Mouse (Mus musculus): ENCODE results near the gene Marveld3. TPM values are rescaled to one million over a fixed set of nuclear protein-coding genes. Genes with fewer than 3 reads are reported as not detected.
A peak's percentile ranks its signal among the peaks of the same experiment; 100 is the strongest.

The Marveld3 gene
- polyA plus RNA-seq, 1 experiment from 2014 or later = 1.1 TPM

- peaks cover 48% of the 10 kb centered on the region for H3K27me3 ChIP-seq
- no peaks in the 10 kb centered on the region for H3K9me3 ChIP-seq
- no peak overlapping the region for H3K4me2 ChIP-seq (replicated peaks)
- H3K4me3 ChIP-seq (replicated peaks) = no peak overlapping the region
- no peak overlapping the region for H3K9ac ChIP-seq (replicated peaks)
- no peaks in the 10 kb centered on the region for H3K36me3 ChIP-seq
- no peak overlapping the region for H3K27ac ChIP-seq
- ATAC-seq = no peak
- WGBS = 70% methylated on average over 4 of the region's 4 CpGs
- peaks cover 29% of the 10 kb centered on the region for H3K4me1 ChIP-seq (replicated peaks)
Measured at GRCm38 (mm10) chr8:109959112-109959511, 2.9 kb downstream of the Marveld3 start.

GRCm38 (mm10) chr8:109958036-109958655 lies 3.9 kb downstream of the Marveld3 start:
- Histone ChIP-seq H3K9ac (replicated peaks) (no peak overlapping the region), H3K27me3 (peaks cover 43% of the 10 kb centered on the region), H3K36me3 (no peaks in the 10 kb centered on the region), H3K9me3 (no peaks in the 10 kb centered on the region), H3K4me2 (replicated peaks) (no peak overlapping the region), H3K4me1 (replicated peaks) (peaks cover 31% of the 10 kb centered on the region), H3K27ac (no peak overlapping the region), H3K4me3 (replicated peaks) (no peak overlapping the region)
- ATAC-seq = no peak
- WGBS = 28% methylated on average over 12 of the region's 12 CpGs

- Histone ChIP-seq H3K27ac (no peak overlapping the region), H3K4me1 (replicated peaks) (peaks cover 31% of the 10 kb centered on the region), H3K9ac (replicated peaks) (no peak overlapping the region), H3K4me2 (replicated peaks) (peak overlapping the region; percentile 30), H3K9me3 (no peaks in the 10 kb centered on the region), H3K36me3 (no peaks in the 10 kb centered on the region), H3K4me3 (replicated peaks) (no peak overlapping the region), H3K27me3 (peaks cover 35% of the 10 kb centered on the region)
- ATAC-seq = 0 out of 2 replicates have a peak, but pooled peaks have one; percentile 43
- 3% methylated on average over 16 of the region's 16 CpGs for WGBS
Measured at GRCm38 (mm10) chr8:109957167-109958028, 4.6 kb downstream of the Marveld3 start.

GRCm38 (mm10) chr8:109954486-109954948 lies 7.5 kb downstream of the Marveld3 start:
- Histone ChIP-seq H3K9ac (replicated peaks) (no peak overlapping the region), H3K27ac (peak overlapping the region; percentile 61)

GRCm38 (mm10) chr8:109952171-109952570 lies 9.8 kb downstream of the Marveld3 start:
- 68% methylated on average over 7 of the region's 7 CpGs for WGBS
- Histone ChIP-seq H3K36me3 (no peaks in the 10 kb centered on the region), H3K4me3 (replicated peaks) (no peak overlapping the region), H3K9ac (replicated peaks) (no peak overlapping the region), H3K4me2 (replicated peaks) (no peak overlapping the region), H3K27ac (no peak overlapping the region), H3K9me3 (no peaks in the 10 kb centered on the region), H3K4me1 (replicated peaks) (peaks cover 38% of the 10 kb centered on the region), H3K27me3 (0 out of 2 replicates have a peak, but pooled peaks cover 3% of the 10 kb centered on the region)
- ATAC-seq = no peak

More at GRCm38 (mm10) chr8:109954486-109954948, 7.5 kb downstream of the Marveld3 start:
- peak; percentile 70 for ATAC-seq
- WGBS = 26% methylated on average over 13 of the region's 13 CpGs
- Histone ChIP-seq H3K4me1 (replicated peaks) (peaks cover 37% of the 10 kb centered on the region), H3K9me3 (no peaks in the 10 kb centered on the region), H3K4me2 (replicated peaks) (peak overlapping the region; percentile 3; the same call in 1 of the 2 replicates), H3K27me3 (0 out of 2 replicates have a peak, but pooled peaks cover 11% of the 10 kb centered on the region), H3K4me3 (replicated peaks) (no peak overlapping the region), H3K36me3 (no peaks in the 10 kb centered on the region)

GRCm38 (mm10) chr8:109948285-109948564 lies 13.8 kb downstream of the Marveld3 start:
- Histone ChIP-seq H3K9me3 (no peaks in the 10 kb centered on the region), H3K4me1 (replicated peaks) (peaks cover 29% of the 10 kb centered on the region), H3K4me3 (replicated peaks) (peak overlapping the region; percentile 39), H3K4me2 (replicated peaks) (peak overlapping the region; percentile 62), H3K9ac (replicated peaks) (peak overlapping the region; percentile 57), H3K27ac (peak overlapping the region; percentile 27), H3K36me3 (peaks cover 11% of the 10 kb centered on the region), H3K27me3 (0 out of 2 replicates have a peak, but pooled peaks cover 3% of the 10 kb centered on the region)
- WGBS = 2% methylated on average over 19 of the region's 19 CpGs
- ATAC-seq = peak; percentile 53

GRCm38 (mm10) chr8:109947447-109948284 lies 14.3 kb downstream of the Marveld3 start:
- Histone ChIP-seq H3K4me3 (replicated peaks) (peak overlapping the region; percentile 39), H3K36me3 (peaks cover 15% of the 10 kb centered on the region), H3K9ac (replicated peaks) (peak overlapping the region; percentile 57), H3K4me1 (replicated peaks) (peaks cover 29% of the 10 kb centered on the region), H3K4me2 (replicated peaks) (peak overlapping the region; percentile 62), H3K9me3 (no peaks in the 10 kb centered on the region), H3K27ac (peak overlapping the region; percentile 27), H3K27me3 (0 out of 2 replicates have a peak, but pooled peaks cover 3% of the 10 kb centered on the region)
- 1% methylated on average over 26 of the region's 26 CpGs for WGBS
- ATAC-seq = peak; percentile 73

- ATAC-seq = no peak
- 93% methylated on average over 7 of the region's 7 CpGs for WGBS
- no peak overlapping the region for H3K27ac ChIP-seq
- H3K9me3 ChIP-seq = no peaks in the 10 kb centered on the region
- H3K4me1 ChIP-seq (replicated peaks) = peaks cover 18% of the 10 kb centered on the region
- H3K36me3 ChIP-seq = peaks cover 18% of the 10 kb centered on the region
- H3K4me3 ChIP-seq (replicated peaks) = no peak overlapping the region
- H3K27me3 ChIP-seq = 0 out of 2 replicates have a peak, but pooled peaks cover 3% of the 10 kb centered on the region
- H3K9ac ChIP-seq (replicated peaks) = no peak overlapping the region
- no peak overlapping the region for H3K4me2 ChIP-seq (replicated peaks)
Measured at GRCm38 (mm10) chr8:109946272-109946671, 15.7 kb downstream of the Marveld3 start.

GRCm38 (mm10) chr8:109945694-109946093 lies 16.3 kb downstream of the Marveld3 start:
- Histone ChIP-seq H3K27me3 (0 out of 2 replicates have a peak, but pooled peaks cover 3% of the 10 kb centered on the region), H3K27ac (no peak overlapping the region), H3K4me2 (replicated peaks) (no peak overlapping the region), H3K9me3 (no peaks in the 10 kb centered on the region), H3K4me1 (replicated peaks) (peaks cover 16% of the 10 kb centered on the region), H3K9ac (replicated peaks) (no peak overlapping the region), H3K36me3 (peaks cover 24% of the 10 kb centered on the region), H3K4me3 (replicated peaks) (no peak overlapping the region)
- no peak for ATAC-seq
- WGBS = 83% methylated on average over 7 of the region's 7 CpGs

GRCm38 (mm10) chr8:109945153-109945632 lies 16.8 kb downstream of the Marveld3 start:
- Histone ChIP-seq H3K9me3 (no peaks in the 10 kb centered on the region), H3K4me2 (replicated peaks) (no peak overlapping the region), H3K4me1 (replicated peaks) (peaks cover 16% of the 10 kb centered on the region), H3K9ac (replicated peaks) (no peak overlapping the region), H3K27ac (no peak overlapping the region), H3K4me3 (replicated peaks) (no peak overlapping the region), H3K27me3 (0 out of 2 replicates have a peak, but pooled peaks cover 3% of the 10 kb centered on the region), H3K36me3 (peaks cover 29% of the 10 kb centered on the region)
- 55% methylated on average over 9 of the region's 9 CpGs for WGBS
- ATAC-seq = no peak

- WGBS = 92% methylated on average over 2 of the region's 2 CpGs
- peaks cover 55% of the 10 kb centered on the region for H3K36me3 ChIP-seq
- no peak overlapping the region for H3K9ac ChIP-seq (replicated peaks)
- no peaks in the 10 kb centered on the region for H3K27me3 ChIP-seq
- no peak overlapping the region for H3K4me2 ChIP-seq (replicated peaks)
- ATAC-seq = no peak
- no peak overlapping the region for H3K27ac ChIP-seq
- no peaks in the 10 kb centered on the region for H3K9me3 ChIP-seq
- no peak overlapping the region for H3K4me3 ChIP-seq (replicated peaks)
- H3K4me1 ChIP-seq (replicated peaks) = peaks cover 2% of the 10 kb centered on the region
Measured at GRCm38 (mm10) chr8:109941606-109942360, 20.2 kb downstream of the Marveld3 start.
